Mouse (Mus musculus) myocyte (in vitro differentiated cells): ENCODE measurements around the gene Ces1h. TPM values are rescaled to one million over a fixed set of nuclear protein-coding genes. Genes with fewer than 3 reads are reported as not detected.

Experiments used
- H3K27me3 ChIP-seq: one replicate; pipeline ENCODE4 v1.6.1; 2011; ENCODE audit not compliant: control insufficient read depth, insufficient read depth, insufficient read length
- H3K36me3 ChIP-seq: one replicate; pipeline ENCODE4 v1.6.1; 2011; ENCODE audit not compliant: control insufficient read depth, insufficient read depth
- H3K4me2 ChIP-seq: one replicate; pipeline ENCODE4 v1.6.1; 2011; ENCODE audit warnings: low read depth, control low read depth
- H3K4me3 ChIP-seq: one replicate; pipeline ENCODE4 v1.5.1; 2011; ENCODE audit warnings: mild to moderate bottlenecking, control low read depth, moderate library complexity
- H3K79me2 ChIP-seq: one replicate; pipeline ENCODE4 v1.6.1; 2011; ENCODE audit not compliant: control insufficient read depth, insufficient read depth
- H3ac ChIP-seq: one replicate; pipeline ENCODE4 v1.6.1; 2011; ENCODE audit not compliant: control insufficient read depth, insufficient read length
- CEBPB ChIP-seq: IDR thresholded peaks from 2 replicates; pipeline ENCODE4 v1.6.1; 2011; ENCODE audit warnings: mild to moderate bottlenecking, moderate library complexity; ENCODE audit not compliant: poor library complexity, insufficient read depth, severe bottlenecking
- E2F4 ChIP-seq: IDR thresholded peaks from one replicate; pipeline ENCODE4 v1.6.1; 2011; ENCODE audit warnings: mild to moderate bottlenecking, control low read depth, moderate library complexity; ENCODE audit not compliant: insufficient read depth
- MAX ChIP-seq: IDR thresholded peaks from one replicate; pipeline ENCODE4 v1.6.1; 2011; ENCODE audit warnings: low read depth, mild to moderate bottlenecking, control low read depth
- MYOD1 ChIP-seq, 3 experiments: IDR thresholded peaks; one replicate each; pipeline ENCODE4 v1.6.1; 2011; ENCODE audit warnings: control low read depth in 2 of 3, low read depth in 2 of 3, mild to moderate bottlenecking in 2 of 3, moderate library complexity in 1 of 3; ENCODE audit not compliant: insufficient read length in 2 of 3, control insufficient read depth in 1 of 3
- MYOG ChIP-seq, 3 experiments: IDR thresholded peaks; one replicate each; pipeline ENCODE4 v1.6.1; 2011; ENCODE audit warnings: control low read depth in 2 of 3, low read depth in 2 of 3, mild to moderate bottlenecking in 2 of 3; ENCODE audit not compliant: insufficient read length in 2 of 3, control insufficient read depth in 1 of 3, insufficient read depth in 1 of 3
- POLR2A ChIP-seq: IDR thresholded peaks from one replicate; pipeline ENCODE4 v1.6.1; 2011; ENCODE audit warnings: low read depth, mild to moderate bottlenecking, control low read depth, moderate library complexity; ENCODE audit not compliant: insufficient read length
- POLR2AphosphoS2 ChIP-seq: IDR thresholded peaks from one replicate; pipeline ENCODE4 v1.6.1; 2011; ENCODE audit warnings: low read depth, control low read depth; ENCODE audit not compliant: insufficient read length
- REST ChIP-seq: IDR thresholded peaks from one replicate; pipeline ENCODE4 v1.6.1; 2011; ENCODE audit warnings: mild to moderate bottlenecking, control low read depth, moderate library complexity; ENCODE audit not compliant: insufficient read depth, insufficient read length
- SRF ChIP-seq: IDR thresholded peaks from one replicate; pipeline ENCODE4 v1.6.1; 2011; ENCODE audit warnings: low read depth; ENCODE audit not compliant: control insufficient read depth, insufficient read length
- TCF12 ChIP-seq: IDR thresholded peaks from one replicate; pipeline ENCODE4 v1.6.1; 2011; ENCODE audit warnings: mild to moderate bottlenecking, control low read depth; ENCODE audit not compliant: poor library complexity, insufficient read depth, severe bottlenecking
- TCF3 ChIP-seq: IDR thresholded peaks from one replicate; pipeline ENCODE4 v1.6.1; 2011; ENCODE audit warnings: low read depth, control low read depth; ENCODE audit not compliant: insufficient read length
- USF1 ChIP-seq: IDR thresholded peaks from one replicate; pipeline ENCODE4 v1.6.1; 2011; ENCODE audit warnings: low read depth, mild to moderate bottlenecking, control low read depth, moderate library complexity
- polyA plus RNA-seq: library from polyadenylated mRNA; unstranded; fragments of >200 nt; fragmentation: generic; extraction: Trizol; gene quantifications from one replicate; pipeline ENCODE4 v1.2.1, GENCODE M21; 2012; ENCODE audit warnings: missing spikeins

Gene Ces1h
- polyA plus RNA-seq: not detected

DNA sequence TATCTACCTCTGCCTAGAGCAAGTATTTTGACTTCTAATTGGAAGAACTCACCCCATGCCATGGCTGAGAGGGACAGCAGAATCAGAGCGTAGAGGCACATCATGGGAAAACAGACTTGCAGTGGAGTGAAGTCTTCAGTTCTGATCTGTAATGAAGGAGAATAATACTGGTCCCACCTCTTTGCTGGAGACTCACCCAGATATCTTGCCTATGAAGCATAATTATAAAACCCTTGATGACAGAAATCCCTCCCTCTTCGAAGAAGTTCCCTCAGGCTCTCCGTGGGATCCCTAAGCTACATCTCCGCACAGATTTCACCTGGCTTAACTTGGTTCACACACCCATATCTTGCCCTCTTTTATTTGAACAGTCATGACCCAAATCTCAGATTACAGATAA is at the start of gene Ces1h:
Ces1h (minus strand) TSS at position 101 of the 400 bp plus-strand sequence.
- H3K4me3 ChIP-seq: no peak within 1 kb of the TSS
- H3K36me3 ChIP-seq: no peaks in the 10 kb centered on the region
- TF ChIP-seq MYOD1 (IDR thresholded peaks at IDR 0.05; ENCODE audit: control insufficient read depth in 1 of 3, insufficient read length in 2 of 3, low read depth in 2 of 3) (no peak), POLR2A (no peak), USF1 (no peak), MYOG (IDR thresholded peaks at IDR 0.05; ENCODE audit: control insufficient read depth in 1 of 3, insufficient read depth in 1 of 3, insufficient read length in 2 of 3, low read depth in 2 of 3) (no peak), MAX (no peak), TCF3 (no peak), TCF12 (no peak), REST (no peak), POLR2AphosphoS2 (no peak)
- H3K4me2 ChIP-seq: no peak within 1 kb of the TSS
- H3K27me3 ChIP-seq: no peaks in the 10 kb centered on the region
- no peaks in the 10 kb centered on the region for H3K79me2 ChIP-seq
- no peak within 1 kb of the TSS for H3ac ChIP-seq

DNA sequence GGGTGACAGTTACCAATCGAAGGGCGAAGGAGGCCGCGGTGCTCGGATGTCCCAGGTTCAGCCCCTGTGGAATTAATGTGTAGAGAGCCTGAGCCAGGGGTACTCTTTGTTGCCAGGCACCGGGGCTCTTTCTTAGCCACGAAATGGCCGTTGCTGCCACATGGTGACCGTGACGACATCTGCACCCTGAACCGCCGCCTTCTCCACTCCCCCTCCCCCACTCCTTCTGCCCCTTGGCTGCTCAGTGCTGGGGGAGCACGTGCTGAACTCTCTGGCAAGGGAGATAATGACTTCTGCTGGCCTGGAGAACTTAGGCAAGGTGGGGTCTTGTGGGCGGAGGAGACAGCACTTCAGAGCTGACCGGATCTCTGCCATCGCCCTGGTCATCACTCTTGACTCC is 47.7 kb upstream of the Ces1h start:
- Histone ChIP-seq H3ac (no peak overlapping the region), H3K4me3 (no peak overlapping the region), H3K36me3 (no peaks in the 10 kb centered on the region), H3K4me2 (no peak overlapping the region), H3K79me2 (no peaks in the 10 kb centered on the region), H3K27me3 (no peaks in the 10 kb centered on the region)
- no peak for TF ChIP-seq USF1
- TF ChIP-seq SRF: no peak

DNA sequence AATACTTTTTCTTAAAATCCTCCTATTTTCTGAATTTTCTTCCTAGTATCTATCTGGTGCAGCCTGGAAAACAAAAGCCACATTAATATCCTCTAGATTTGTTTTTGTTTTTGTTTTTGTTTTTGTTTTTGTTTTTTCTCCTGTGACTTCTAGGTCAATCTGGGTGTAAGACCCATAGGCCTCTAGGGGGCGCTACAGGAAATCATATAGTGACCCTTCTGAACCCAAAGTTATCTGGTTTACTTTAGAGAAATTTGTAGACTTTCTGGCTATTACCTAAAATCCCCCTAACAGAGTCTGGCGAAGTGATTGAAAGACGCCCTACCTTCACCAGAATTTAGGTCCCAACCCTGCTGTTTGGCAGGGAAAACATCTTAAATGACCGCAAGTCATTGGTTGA is 35.9 kb upstream of the Ces1h start:
- Histone ChIP-seq H3K4me3 (no peak overlapping the region), H3K4me2 (no peak overlapping the region), H3K79me2 (no peaks in the 10 kb centered on the region), H3K27me3 (no peaks in the 10 kb centered on the region), H3K36me3 (no peaks in the 10 kb centered on the region), H3ac (no peak overlapping the region)
- no peak for TF ChIP-seq POLR2A
- TF ChIP-seq TCF3: no peak
- TF ChIP-seq POLR2AphosphoS2: no peak
- no peak for TF ChIP-seq E2F4
- TF ChIP-seq REST: no peak
- TF ChIP-seq MYOD1 (IDR thresholded peaks at IDR 0.05; ENCODE audit: control insufficient read depth in 1 of 3, insufficient read length in 2 of 3, low read depth in 2 of 3): no peak
- no peak for TF ChIP-seq MYOG (IDR thresholded peaks at IDR 0.05; ENCODE audit: control insufficient read depth in 1 of 3, insufficient read depth in 1 of 3, insufficient read length in 2 of 3, low read depth in 2 of 3)
- no peak for TF ChIP-seq CEBPB

- Histone ChIP-seq H3K4me3 (no peak overlapping the region), H3K27me3 (no peaks in the 10 kb centered on the region), H3K4me2 (no peak overlapping the region), H3K36me3 (no peaks in the 10 kb centered on the region), H3ac (no peak overlapping the region), H3K79me2 (no peaks in the 10 kb centered on the region)
- TF ChIP-seq SRF: no peak
- no peak for TF ChIP-seq CEBPB
- no peak for TF ChIP-seq TCF3
- TF ChIP-seq E2F4: no peak
- TF ChIP-seq MYOG (IDR thresholded peaks at IDR 0.05; ENCODE audit: control insufficient read depth in 1 of 3, insufficient read depth in 1 of 3, insufficient read length in 2 of 3, low read depth in 2 of 3): no peak
- TF ChIP-seq POLR2A: no peak
- no peak for TF ChIP-seq MYOD1 (IDR thresholded peaks at IDR 0.05; ENCODE audit: control insufficient read depth in 1 of 3, insufficient read length in 2 of 3, low read depth in 2 of 3)
- no peak for TF ChIP-seq TCF12
- TF ChIP-seq USF1: no peak
- TF ChIP-seq REST: no peak
- TF ChIP-seq POLR2AphosphoS2: no peak
- no peak for TF ChIP-seq MAX
Observed at GRCm38 (mm10) chr8:93408830-93409229, 29.3 kb upstream of the Ces1h start.

DNA sequence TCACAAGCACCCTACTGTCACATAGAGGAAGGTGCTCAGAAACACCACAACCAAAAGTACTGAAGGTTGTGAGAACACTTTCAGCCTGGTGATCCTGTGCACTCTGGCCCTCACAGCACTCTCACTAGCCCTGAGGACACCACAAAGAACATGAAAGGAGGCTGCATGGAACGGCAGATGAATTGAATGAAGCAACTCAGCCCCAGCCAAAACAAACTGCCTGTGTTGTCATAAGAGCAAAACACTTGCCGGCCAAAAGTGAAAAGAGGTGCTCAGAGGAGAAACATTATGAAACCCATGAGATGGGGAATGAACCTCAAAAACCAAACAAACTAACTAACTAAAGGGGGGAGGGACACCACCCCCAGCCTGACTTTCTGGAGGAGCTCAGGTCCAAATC is 20.2 kb upstream of the Ces1h start:
- Histone ChIP-seq H3K36me3 (no peaks in the 10 kb centered on the region), H3K4me2 (no peak overlapping the region), H3K27me3 (no peaks in the 10 kb centered on the region), H3K4me3 (no peak overlapping the region), H3ac (no peak overlapping the region), H3K79me2 (no peaks in the 10 kb centered on the region)
- TF ChIP-seq USF1: no peak
- TF ChIP-seq POLR2AphosphoS2: no peak
- TF ChIP-seq TCF3: no peak
